Mouse (Mus musculus) adrenal gland (tissue): ENCODE data around the gene 9130230L23Rik.

Experiments used
- intact Hi-C: fragments of 180-260 bp; cut with DNase I; formaldehyde crosslinking; loops from one replicate; pipeline ENCODE4 v1.15.1; 2025
- long read RNA-seq, 2 experiments: library from polyadenylated mRNA; unstranded; transcript quantifications; one replicate each; pipeline ENCODE4 v2.0.0; 2020; ENCODE audit warnings: borderline replicate concordance in 1 of 2; ENCODE audit not compliant: insufficient replicate concordance in 1 of 2

Gene 9130230L23Rik
- long read RNA-seq, experiment 1: 0 reads
- long read RNA-seq, experiment 2: 0 reads

DNA sequence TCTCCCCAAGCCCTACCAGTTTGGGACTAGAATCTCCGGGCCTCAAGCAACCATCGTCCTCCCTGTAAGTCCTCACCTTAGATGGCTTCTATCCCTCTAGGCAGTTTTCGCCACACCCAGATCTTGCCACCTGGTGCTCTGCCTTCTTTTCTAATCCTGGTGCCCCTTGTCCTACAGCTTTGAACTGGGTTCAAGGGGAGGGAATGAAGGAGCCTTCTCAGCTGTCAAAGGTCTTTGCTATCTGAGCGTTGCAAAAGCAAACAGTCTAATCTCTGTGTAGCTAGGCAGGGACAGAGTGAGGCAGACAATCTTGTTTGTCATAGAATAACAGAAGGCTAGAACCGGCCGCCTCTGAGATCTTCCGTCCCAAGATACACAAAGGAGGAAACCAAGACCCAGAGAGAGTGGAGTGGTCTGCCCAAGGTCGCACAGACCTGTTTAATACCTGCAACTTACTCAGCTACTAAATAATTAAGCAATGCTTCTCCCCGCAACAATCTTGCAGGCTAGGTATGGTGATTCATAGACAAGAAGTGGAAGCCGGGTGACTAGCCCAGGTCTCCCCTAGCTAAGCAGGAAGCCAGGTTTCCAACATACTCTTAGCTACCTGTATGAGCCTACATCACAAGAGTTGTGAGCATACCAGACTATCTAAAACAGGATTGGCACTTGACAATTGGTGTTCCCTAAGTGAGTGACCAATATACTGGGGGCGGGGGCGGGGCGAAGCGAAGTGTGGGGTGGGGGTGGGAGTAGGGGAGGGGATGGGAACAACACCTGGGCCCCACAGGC, at the start of gene 9130230L23Rik:
Gene 9130230L23Rik, minus strand, starts transcription at position 152 of the 792 bp plus-strand sequence.
- intact Hi-C loops: no loop called here

DNA sequence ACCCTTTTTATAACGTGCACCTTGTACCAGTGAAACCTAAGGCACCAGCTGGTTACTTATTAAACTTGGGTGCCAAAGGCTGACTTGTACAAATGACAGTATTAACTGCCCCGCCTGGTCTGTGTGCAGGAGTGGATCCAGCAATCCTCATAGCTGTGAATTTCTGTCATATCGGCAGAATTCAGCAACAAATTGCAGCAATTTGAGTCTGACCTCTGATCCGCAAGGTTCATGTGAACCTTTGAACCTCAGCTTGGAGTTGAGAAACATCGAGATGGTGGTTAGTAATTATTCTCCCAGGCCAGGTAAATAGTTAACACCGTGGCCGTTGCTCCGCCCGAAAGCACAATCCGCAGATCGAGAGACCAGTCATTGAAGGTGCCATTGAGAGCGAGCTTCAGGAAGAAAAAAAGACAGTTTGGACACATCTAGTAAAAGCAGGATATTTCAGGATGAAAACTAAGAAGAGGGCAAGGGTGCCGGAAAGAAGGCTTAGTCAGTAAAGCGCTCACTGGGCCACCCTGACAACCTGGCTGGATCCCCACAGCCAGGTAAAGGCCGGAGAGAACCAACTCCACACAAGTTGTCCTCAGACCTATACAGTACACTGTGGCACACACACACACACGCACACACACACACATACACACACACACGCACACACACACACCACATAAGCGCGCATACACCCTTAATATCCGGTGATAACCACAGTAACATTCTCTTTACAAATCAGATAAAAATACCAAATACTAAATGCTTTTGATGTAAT, 48.9 kb upstream of the 9130230L23Rik start:
- intact Hi-C loops: no loop called here

DNA sequence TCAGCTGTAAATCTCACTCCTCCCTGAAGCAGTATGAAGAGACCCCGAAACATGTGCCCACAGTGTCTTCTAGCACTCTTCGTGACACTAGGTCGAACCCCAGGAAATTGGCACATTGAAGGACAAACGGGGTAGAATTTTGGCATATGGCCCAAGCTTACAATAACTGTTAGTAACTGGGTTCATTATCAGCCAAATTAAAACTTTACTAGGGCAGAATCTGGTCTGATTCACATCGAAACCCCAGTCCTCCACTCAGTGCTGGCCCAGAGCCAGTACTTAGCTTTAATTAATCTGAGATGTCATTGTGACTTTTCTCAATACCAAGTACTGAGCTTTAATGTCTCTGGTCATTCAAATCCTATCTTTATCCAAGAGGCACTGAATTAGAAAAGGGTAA, 46.8 kb upstream of the 9130230L23Rik start:
- intact Hi-C loops: no loop called here

DNA sequence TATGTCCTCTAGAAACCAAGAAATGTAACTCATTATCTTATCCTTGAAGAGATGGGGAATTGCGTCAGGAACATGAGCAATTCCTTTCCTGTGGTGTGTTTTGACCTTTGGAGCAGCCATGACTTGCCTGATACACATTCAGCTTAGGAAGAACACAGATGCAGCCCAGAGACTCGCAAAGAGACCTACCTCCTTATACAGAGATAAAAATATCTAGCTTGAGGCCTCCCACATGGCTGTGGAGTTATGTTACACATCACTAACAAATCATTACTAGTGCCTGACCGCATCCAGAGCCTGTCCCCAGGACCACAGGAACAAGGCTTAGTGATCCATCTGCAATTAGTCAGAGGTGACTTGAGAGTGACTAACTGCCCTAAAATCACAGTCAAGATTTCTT, 42.3 kb upstream of the 9130230L23Rik start:
- intact Hi-C loops: no loop called here

DNA sequence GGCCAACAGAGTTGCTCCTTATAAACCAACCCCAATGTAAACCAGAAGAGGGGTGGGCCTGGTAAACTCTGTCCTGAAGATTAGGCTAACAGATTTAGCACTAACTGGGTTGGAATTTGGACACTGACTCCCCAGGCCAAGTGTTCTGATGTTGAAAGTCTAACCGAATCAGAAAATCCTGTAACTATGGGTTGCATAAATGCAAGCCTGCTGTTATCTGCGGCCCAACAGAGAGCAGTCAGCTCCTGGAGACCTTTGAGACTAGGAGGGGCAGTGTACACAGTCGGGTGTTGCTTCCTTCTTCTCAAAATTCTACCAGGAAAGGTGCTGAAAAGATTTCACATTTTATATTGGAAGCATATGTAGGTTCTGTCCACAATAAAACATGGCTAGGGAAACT, 39.8 kb upstream of the 9130230L23Rik start:
- intact Hi-C loops: no loop called here

DNA sequence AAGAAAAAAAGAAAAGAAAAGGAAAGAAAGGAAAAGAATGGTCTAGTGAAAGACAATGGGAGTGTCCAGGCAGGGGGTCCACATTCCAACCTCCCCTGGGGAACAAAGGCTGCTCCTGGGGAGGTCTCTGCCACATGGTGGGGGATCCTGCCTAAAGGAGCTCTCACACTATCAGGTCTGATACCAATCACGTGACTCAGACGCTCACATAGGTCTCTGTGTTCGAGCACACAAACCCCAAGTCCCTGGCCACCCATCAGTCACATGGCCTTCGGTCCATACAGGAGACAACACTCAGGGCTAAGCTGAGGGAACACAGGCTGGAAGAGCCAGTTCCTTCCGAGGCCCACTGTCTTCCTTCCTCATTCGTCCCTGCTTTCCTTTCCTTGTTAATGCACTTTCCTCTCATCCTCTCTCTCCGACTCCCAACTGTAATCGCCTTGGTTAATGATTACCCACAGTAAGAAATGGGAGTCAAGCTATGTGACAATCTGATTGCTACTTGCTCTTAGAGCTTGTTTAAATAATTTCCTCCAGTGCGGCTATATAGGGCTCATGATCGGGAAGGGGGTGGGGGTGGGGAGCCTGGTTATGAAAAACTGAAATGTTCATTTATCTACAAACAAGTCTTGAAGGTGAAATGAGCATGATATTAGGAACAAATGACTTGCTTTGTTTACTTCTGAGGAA, 38.7 kb upstream of the 9130230L23Rik start:
- intact Hi-C loops: no loop called here

DNA sequence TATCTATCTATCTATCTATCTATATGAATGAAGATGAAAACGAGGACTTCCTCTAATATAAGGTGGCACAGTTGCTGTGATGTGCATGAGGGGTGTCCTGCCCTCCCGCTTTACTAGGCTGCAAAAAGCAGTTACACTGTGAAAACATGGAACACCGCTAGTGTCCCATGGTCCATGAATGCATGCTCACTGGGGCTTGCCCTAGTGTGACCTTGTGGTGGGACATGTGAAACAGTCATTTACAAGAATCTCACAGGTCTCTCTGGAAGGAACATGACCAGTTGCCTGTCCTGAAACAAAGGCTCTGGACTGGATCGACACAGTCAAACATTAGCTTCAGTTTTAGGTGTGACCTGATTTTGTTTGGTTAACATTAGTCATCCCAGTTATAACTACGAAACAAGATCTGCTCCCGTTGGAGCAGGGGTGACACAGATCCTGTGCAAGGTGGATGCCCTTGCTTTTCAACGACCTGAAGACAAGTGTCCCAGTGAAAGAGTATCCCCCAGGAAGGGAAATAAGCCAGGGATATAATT, 36.7 kb upstream of the 9130230L23Rik start:
- intact Hi-C loops: no loop called here

DNA sequence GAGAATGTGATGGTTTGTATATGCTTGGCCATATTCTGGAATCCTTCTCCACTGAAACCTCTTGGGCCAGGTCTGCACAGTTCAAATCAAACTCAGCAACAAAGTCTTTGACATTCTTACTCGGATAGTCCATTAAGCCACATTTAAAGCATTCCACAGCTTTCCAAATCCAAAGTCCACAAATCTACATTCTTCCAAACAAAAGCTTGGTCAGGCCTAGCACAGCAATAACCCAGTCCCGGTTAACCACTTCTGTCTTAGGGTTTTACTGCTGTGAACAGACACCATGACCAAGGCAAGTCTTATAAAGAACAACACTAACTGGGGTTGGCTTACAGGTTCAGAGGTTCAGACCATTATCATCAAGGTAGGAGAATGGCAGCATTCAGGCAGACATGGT, 35.7 kb upstream of the 9130230L23Rik start:
- intact Hi-C loops: no loop called here

DNA sequence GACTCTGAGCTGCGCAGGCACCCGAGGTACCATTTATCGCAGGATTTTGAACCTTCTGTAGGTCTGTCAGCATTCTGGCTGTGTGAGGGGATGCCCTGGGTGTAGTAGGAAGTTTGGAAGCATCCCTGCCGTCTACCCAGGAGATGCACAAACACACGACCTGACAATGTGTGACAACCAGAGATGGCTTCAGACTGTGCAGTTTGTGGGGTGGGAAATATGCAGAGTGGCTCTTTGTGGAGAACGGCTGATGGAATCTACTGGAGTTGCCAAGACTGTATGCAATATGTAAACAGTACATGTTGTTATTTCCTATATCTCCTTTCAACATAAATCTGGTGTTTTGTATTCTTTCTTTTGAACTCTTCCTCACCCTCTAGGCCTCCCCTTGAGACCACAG, 33.0 kb upstream of the 9130230L23Rik start:
- intact Hi-C loops: no loop called here

DNA sequence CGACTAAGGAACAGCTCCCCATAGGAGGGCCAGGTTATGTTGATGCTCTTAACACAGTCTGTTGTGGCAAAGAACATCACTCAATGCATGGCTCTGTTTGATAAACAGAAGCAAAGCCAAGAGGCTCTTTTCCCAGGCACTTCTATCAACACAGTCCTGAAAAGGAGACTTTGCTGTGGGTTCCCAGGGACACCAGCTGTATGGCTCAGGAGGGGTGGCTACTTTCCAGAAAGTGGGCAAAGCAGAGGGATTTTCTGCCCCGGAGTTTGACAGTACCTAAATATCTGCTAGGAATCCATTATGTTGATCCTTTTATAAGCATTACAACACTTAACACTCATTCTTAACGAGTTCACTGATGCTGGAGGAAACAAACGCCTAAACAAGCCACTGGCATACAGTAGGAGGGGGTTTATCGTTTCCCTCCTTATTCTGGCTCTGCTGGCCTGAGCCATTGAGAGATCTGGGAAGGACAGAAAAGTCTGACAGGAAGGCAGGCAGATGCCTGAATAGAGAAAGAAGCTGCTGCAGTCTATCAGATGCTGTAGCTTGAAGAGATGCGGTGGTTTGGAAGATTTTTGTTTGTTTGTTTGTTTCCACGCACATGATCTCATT, 32.5 kb upstream of the 9130230L23Rik start:
- intact Hi-C loops: no loop called here

DNA sequence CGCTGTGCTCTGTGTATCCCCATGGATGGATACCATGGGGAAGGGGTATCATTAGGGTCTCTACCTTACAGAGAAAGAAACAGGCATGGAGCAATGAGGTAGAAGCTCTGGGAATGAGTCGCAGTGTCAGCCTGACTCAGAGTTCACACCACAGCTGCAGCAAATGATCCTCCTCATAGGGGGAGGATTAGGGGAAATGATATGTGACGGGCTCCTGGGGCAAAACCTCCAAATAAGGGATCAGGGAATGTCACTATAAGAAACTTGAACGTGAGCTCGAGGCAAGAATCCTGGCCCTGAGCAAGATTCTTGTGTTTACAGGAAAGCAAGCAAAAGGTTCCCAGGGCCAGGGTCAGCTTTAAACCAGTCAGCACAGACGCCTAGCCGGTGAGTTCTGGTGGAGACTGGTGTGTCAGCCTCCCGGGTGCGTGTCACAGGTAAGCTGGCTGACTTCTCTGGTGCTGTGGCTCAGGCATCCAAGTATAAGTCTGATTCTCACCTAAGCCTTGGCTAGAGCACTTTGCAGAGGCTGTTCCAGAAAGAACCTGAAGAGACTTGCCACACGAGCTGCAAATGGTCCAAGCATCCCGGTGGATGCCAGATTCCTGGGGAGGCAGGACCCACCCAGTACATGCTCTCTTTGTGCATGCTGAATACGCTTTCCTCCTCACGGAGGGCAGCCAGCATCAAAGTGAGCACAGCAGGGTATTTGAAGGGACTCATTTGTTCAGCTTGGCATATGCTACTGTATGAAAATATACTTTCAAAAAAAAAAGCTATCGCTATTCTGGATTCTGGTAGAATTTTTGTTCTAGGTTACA, 30.5 kb upstream of the 9130230L23Rik start:
- intact Hi-C loops: no loop called here

DNA sequence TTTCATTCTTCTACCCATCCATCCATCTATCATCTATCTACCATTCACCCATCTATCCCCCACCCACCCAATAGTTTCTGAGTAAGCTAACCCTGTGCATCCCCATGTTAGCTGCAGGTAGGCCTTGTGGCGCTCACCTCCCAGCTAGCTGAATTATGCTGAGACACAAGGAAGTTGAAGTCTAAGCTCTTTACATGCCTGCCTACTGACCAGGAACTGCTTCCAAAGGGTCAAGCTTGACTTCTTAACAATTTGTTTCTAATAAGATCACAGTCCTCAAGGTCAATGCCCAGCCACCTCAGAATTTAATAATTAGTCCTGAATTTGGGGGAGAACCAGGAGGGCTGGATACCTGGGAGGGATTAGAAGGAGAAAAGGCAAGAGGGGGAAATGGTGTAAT, 28.7 kb upstream of the 9130230L23Rik start:
- intact Hi-C loops: no loop called here

DNA sequence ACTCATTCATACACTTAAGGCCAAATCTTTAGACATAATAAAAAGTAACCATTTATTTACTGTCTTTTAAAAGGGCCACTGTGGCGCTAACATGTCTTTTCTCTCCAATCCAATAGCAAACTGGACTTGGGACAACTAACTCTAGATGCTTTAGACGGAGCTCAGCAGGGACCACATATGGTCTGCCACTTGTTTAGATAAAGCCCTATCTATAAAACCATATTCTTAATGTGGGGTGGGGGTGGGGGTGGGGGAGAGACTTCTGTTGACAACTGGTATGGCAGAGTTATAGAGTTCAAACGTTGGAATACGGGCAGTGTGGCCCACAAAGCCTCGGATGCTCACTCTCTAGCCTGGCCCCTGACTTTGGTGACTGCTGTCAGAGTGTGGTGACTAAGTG, 27.6 kb upstream of the 9130230L23Rik start:
- intact Hi-C loops: no loop called here

DNA sequence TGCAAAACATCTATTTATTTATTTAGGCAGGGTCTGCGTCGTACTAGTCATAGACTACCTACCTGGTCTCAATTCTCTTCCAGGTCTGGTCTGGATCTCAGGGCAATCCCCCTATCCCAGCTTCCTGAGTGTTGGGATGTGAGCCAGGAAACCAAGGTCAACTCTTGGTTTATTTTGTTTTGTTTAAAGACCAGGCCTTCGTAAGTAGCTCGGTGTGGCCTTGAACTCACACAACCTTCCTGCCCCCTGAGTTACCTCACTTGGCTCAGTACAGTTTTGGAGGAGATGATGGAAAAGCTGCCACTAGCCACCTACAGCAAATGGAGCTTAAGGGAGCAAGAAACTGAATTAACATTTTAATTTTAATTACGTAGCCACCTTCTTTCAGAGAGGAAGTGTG, 24.1 kb upstream of the 9130230L23Rik start:
- intact Hi-C loops: no loop called here

DNA sequence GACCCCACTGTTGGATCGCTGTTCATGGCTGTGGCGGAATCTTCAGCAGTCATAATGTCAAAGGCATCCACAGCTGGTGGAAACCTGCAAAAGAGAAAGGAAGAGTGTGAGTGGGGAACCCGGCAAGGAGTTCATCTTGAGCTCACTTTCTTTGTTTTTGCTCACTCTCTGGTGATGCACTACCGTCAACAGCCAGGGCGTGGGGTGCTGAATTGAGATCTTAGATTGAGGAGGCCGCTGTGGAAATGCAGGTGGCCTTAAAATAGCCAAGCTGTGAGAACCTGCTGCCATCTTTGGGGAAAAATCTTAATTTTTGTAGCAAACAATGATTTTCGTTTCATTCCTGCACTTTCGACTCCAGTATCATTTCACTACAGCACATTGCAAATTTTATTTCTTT, 23.1 kb upstream of the 9130230L23Rik start:
- intact Hi-C loops: no loop called here

DNA sequence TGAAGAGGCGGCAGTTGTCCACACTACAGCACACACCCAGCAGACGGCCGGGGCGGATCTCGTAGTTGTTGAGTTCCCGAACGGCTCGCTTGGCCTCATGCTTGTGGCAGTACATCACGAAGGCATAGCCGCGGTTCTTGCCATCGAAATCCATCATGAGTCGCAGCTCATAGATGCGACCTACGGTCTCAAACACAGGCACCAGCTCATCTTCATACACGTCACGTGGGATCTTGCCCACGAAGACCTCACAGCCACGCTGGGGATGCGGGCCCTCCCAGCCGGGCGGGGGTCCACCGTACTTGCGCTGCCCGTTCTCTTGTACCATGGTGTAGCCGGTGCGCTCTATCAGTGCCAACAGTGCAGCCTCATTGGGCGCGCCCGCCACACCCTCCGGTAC, 22.7 kb upstream of the 9130230L23Rik start:
- intact Hi-C loops: no loop called here

DNA sequence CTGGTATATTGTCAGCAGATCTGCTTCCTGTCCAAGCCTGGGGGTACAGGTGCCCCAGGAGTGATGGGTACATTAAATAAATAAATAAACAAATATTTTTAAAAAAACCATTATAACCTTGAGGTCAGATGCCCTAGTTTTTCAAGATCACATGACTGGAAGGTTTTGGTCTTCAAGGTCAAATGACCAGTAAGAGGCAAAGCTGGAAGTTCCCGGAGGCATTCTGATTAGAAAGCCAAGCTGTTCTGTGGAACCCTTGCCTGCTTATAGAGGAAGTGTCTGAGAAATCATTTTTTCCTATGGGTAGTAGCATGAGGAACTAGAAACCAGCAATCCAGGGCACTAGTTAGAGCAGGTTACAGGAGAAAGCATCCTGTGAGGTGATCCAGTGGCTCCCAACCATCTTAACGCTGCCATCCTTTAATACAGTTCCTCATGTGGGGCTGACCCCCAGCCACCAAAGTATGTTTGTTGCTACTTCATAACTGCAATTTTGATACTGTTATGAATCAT, 11.4 kb upstream of the 9130230L23Rik start:
- intact Hi-C loops: loop anchor here (10.0 kb wide), 1 partner anchor 229 kb away; no protein-coding TSS in a partner anchor

DNA sequence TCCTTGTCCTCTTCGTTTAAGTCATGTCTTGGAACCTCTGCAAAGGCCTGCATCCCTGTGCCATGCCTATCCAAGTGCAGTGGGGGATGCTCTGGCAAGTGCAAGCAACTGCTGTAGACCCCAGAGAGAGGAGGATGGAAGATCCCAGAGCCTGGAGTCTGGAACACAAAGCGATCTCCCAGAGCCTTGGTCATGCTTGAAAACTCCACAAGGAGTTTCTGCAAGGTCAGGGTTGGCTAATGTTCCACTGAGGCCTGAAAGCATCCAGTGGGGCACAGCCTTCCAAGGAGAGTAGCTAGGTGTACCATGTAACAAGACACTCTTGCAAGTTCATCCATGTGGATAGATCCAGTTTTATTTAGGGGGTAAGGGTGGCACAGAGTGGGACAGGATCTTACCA, 10.4 kb upstream of the 9130230L23Rik start:
- intact Hi-C loops: loop anchor here (10.0 kb wide), 1 partner anchor 230 kb away; no protein-coding TSS in a partner anchor

DNA sequence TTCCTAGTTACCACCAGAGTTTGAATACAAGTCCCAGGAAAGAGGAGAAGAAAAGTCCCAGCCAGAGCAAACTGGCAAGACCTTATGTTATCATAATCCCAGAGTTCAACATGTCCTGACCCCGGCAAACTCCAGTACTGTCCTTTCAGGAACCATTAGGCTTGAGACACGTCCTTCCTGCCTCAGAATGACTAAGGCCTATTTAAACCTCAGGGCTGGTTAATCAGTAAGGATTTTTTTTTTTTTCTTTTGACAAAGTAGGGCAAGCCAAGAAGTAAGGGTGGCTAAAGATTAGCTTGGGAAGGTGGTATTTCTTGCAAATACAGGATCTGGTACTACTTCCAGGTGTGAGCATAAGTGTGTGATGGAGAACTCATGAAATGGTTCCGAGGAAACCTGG, 9.9 kb upstream of the 9130230L23Rik start:
- intact Hi-C loops: loop anchor here (10.0 kb wide), 1 partner anchor 231 kb away; no protein-coding TSS in a partner anchor
